Mouse (Mus musculus): ENCODE data around the gene Tmem171.

GRCm38 (mm10) chr13:98655346-98655745 lies 39.3 kb downstream of the Tmem171 start:
- TF ChIP-seq CTCF (conservative IDR thresholded peaks at IDR 0.05; ENCODE audit: low read length) (no peak), NANOG (IDR thresholded peaks at IDR 0.05; ENCODE audit: borderline replicate concordance, low read length) (no peak)
